Mouse (Mus musculus): ENCODE measurements around the gene 4933402E13Rik.

4933402E13Rik gene

GRCm38 (mm10) chrX:62283199-62283598 lies at the start of gene 4933402E13Rik:
Gene 4933402E13Rik (plus strand): TSS chrX:62283499.
- DNase-seq (ENCODE audit: extremely low spot score): no peak
